Mouse (Mus musculus) C2C12 (cell line): ENCODE measurements around the gene Slc23a2.

Experiments
- CTCF ChIP-seq: IDR thresholded peaks from one replicate; pipeline ENCODE4 v1.5.1; 2011; ENCODE audit not compliant: control insufficient read depth, insufficient read depth, insufficient read length
- MYOG ChIP-seq: IDR thresholded peaks from one replicate; pipeline ENCODE4 v1.6.1; 2011; ENCODE audit not compliant: control insufficient read depth, insufficient read length; ENCODE audit errors: extremely low read depth
- USF1 ChIP-seq: IDR thresholded peaks from one replicate; pipeline ENCODE4 v1.6.1; 2011; ENCODE audit warnings: low read depth, mild to moderate bottlenecking, control low read depth, moderate library complexity

GRCm38 (mm10) chr2:132129247-132129646 is 15.7 kb downstream of the Slc23a2 start:
- no peak for TF ChIP-seq CTCF
- TF ChIP-seq MYOG = no peak
- TF ChIP-seq USF1 = no peak
